Mouse (Mus musculus): ENCODE measurements around the gene Gla.
A peak's percentile ranks its signal among the peaks of the same experiment; 100 is the strongest.

Gla gene

GRCm38 (mm10) chrX:134600659-134601379, at the start of gene Gla, which contains the start of gene Hnrnph2:
Gene Gla, minus strand, starts transcription at chrX:134601125.
Gene Hnrnph2, plus strand, starts transcription at chrX:134601179.
- peak; percentile 92 to 95 for DNase-seq

GRCm38 (mm10) chrX:134648031-134648692, 47.2 kb upstream of the Gla start:
- peak; percentile 79 to 85 for DNase-seq

GRCm38 (mm10) chrX:134647421-134647820, 46.5 kb upstream of the Gla start:
- no peak for DNase-seq

GRCm38 (mm10) chrX:134646338-134646737, 45.4 kb upstream of the Gla start:
- DNase-seq: no peak

GRCm38 (mm10) chrX:134641000-134641760, 40.3 kb upstream of the Gla start:
- DNase-seq: peak in 1 of 2 experiments; percentile 1

GRCm38 (mm10) chrX:134635860-134636259, 34.9 kb upstream of the Gla start:
- DNase-seq: peak in 1 of 2 experiments; percentile 9

GRCm38 (mm10) chrX:134635111-134635510, 34.2 kb upstream of the Gla start:
- DNase-seq: no peak

- DNase-seq: no peak
Observed at GRCm38 (mm10) chrX:134632710-134633109, 31.8 kb upstream of the Gla start.

- DNase-seq: no peak
Observed at GRCm38 (mm10) chrX:134628200-134628599, 27.3 kb upstream of the Gla start.

GRCm38 (mm10) chrX:134623350-134623749, 22.4 kb upstream of the Gla start:
- DNase-seq: no peak

GRCm38 (mm10) chrX:134621685-134622084, 20.8 kb upstream of the Gla start:
- DNase-seq: no peak

GRCm38 (mm10) chrX:134620254-134620865, 19.4 kb upstream of the Gla start:
- no peak for DNase-seq

GRCm38 (mm10) chrX:134619695-134620094, 18.8 kb upstream of the Gla start:
- no peak for DNase-seq

GRCm38 (mm10) chrX:134614306-134614705, 13.4 kb upstream of the Gla start:
- peak in 1 of 2 experiments; percentile 52 for DNase-seq

- peak; percentile 14 to 56 for DNase-seq
Observed at GRCm38 (mm10) chrX:134612285-134612959, 11.5 kb upstream of the Gla start.

GRCm38 (mm10) chrX:134610984-134611383, 10.1 kb upstream of the Gla start:
- no peak for DNase-seq

- peak; percentile 16 to 17 for DNase-seq
Observed at GRCm38 (mm10) chrX:134609472-134609871, 8.5 kb upstream of the Gla start.

GRCm38 (mm10) chrX:134601380-134602120, 625 bp upstream of the Gla start:
- no peak for DNase-seq

- no peak for DNase-seq
Observed at GRCm38 (mm10) chrX:134599922-134600565, 881 bp downstream of the Gla start.

- no peak for DNase-seq
Observed at GRCm38 (mm10) chrX:134589836-134590235, 11.1 kb downstream of the Gla start.

GRCm38 (mm10) chrX:134588997-134589396, 11.9 kb downstream of the Gla start:
- no peak for DNase-seq

Data from kidney, postnatal 36 days (tissue).